Mouse (Mus musculus) limb, embryonic 13.5 days (tissue): ENCODE measurements around the gene Usp32. TPM values are rescaled to one million over a fixed set of nuclear protein-coding genes. Genes with fewer than 3 reads are reported as not detected.

Source experiments
- ATAC-seq: fragments of 200-750 bp; cut with Nextera tagmentation; 2 replicates; pipeline ENCODE4 v1.8.0; 2017; ENCODE audit warnings: low read depth, moderate number of reproducible peaks, moderate TSS enrichment; ENCODE audit not compliant: low FRiP score
- H3K27ac ChIP-seq: fragments of 300-500 bp; sonication (generic); 2 replicates; pipeline ENCODE4 v1.5.1; 2015; ENCODE audit warnings: inconsistent platforms, mild to moderate bottlenecking, moderate library complexity
- H3K27me3 ChIP-seq: fragments of 300-500 bp; sonication (generic); 2 replicates; pipeline ENCODE4 v1.6.1; 2015; ENCODE audit warnings: mild to moderate bottlenecking, inconsistent platforms
- H3K36me3 ChIP-seq: fragments of 300-500 bp; sonication (generic); 2 replicates; pipeline ENCODE4 v1.6.1; 2015; ENCODE audit warnings: inconsistent platforms, mild to moderate bottlenecking, moderate library complexity
- H3K4me1 ChIP-seq: fragments of 300-500 bp; sonication (generic); 2 replicates; pipeline ENCODE4 v1.6.1; 2015; ENCODE audit warnings: inconsistent platforms
- H3K4me2 ChIP-seq: fragments of 300-500 bp; sonication (generic); replicated peaks from 2 replicates; pipeline ENCODE4 v1.6.1; 2015; ENCODE audit warnings: inconsistent platforms, mild to moderate bottlenecking, moderate library complexity
- H3K4me3 ChIP-seq: fragments of 300-500 bp; sonication (generic); 2 replicates; pipeline ENCODE4 v1.5.1; 2015; ENCODE audit warnings: moderate library complexity, mild to moderate bottlenecking, inconsistent platforms
- H3K9ac ChIP-seq: fragments of 300-500 bp; sonication (generic); 2 replicates; pipeline ENCODE4 v1.6.1; 2015; ENCODE audit warnings: mild to moderate bottlenecking, inconsistent platforms
- H3K9me3 ChIP-seq: fragments of 300-500 bp; sonication (generic); 2 replicates; pipeline ENCODE4 v1.6.1; 2016; ENCODE audit warnings: inconsistent platforms
- WGBS: fragments of 180-500 bp; shearing (Covaris S2); methylation state at CpG from one replicate; pipeline ENCODE4 v1.1.7; 2015; 5-methylcytosine and 5-hydroxymethylcytosine counted together
- polyA plus RNA-seq: library from polyadenylated mRNA; unstranded; fragments of >200 nt; fragmentation: Nextera tagmentation; extraction: Ambion mirVana; gene quantifications from 2 replicates; pipeline ENCODE4 v1.2.1, GENCODE M21; 2015

Usp32 gene
- 3.7 and 4.5 TPM in 2 replicates for polyA plus RNA-seq

DNA sequence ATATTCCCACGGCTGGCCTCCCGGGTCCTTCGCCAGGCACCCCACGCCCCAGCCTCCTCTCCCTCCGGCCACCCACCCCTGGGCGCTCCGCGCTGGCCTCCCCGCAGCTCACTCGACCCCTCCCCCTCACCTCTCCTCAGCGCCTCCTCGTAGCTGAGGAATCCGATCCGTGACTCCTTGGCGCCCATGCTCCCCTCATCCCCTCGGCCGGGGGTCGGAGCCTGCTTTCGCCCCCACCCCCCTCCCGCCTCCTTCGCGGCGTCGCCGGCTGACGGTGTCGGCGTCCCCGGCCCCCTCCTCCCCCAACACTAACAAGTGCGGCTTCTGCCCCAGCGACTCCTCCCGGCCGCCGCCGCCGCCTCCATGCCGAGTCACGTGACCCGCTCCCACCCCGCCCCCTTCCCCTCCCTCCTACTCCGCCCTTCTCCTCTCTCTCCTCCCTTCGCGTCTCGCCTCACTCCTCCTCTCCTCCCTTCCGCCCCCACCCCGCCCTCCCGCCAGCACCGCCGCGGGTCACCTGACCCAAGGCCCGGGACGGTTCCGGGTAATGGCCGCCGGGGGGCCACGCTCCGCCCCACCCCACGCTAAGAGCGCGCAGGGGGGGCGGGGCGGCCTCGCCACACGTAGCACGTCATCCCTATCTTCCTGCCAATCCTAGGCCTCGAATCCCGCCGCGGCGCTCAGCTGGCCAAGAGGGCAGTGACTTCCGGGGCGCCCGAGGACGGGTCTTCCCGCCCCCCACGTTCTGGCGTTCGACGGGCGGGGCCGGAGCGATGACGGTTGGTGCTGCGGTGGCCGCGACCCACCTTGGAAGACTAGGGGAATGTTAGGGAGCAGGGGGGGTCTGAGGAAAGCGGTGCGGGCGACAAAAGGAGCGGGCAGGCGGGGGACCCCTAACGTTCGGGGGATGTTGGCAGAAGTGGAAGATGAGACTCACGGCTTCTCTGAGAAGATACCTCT is at the start of gene Usp32:
Gene Usp32, minus strand, starts transcription at position 581 of the 960 bp plus-strand sequence.
- under 1% methylated on average over 87 of the region's 94 CpGs for WGBS
- H3K36me3 ChIP-seq: no peaks in the 10 kb centered on the region
- ATAC-seq: peak; percentile 98
- H3K4me3 ChIP-seq: peak within 1 kb of the TSS; percentile 77
- peaks cover 11% of the 10 kb centered on the region for H3K4me1 ChIP-seq
- peak within 1 kb of the TSS; percentile 81 for H3K9ac ChIP-seq
- H3K27ac ChIP-seq: peak within 1 kb of the TSS; percentile 81
- no peaks in the 10 kb centered on the region for H3K27me3 ChIP-seq
- peak within 1 kb of the TSS; percentile 69 for H3K4me2 ChIP-seq
- no peaks in the 10 kb centered on the region for H3K9me3 ChIP-seq

DNA sequence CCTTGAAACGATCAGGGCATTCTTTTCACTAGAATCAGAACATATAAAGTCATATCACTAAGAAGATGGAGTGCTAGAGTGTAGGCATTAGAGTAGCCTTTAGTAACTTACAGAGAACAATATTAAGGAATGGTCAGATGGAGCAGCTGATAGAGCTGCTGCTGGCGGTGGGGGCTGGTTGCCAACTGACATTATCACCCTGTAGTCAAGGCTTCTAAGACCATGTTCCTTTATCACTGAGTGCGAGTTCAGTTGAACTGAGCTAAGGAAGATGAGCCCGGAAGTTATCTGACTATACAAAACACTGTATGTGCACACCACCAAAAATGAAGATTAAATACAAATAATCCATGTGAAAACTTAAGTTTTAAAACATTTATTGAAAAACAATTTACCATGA is 49.1 kb upstream of the Usp32 start:
- H3K9me3 ChIP-seq: no peaks in the 10 kb centered on the region
- H3K4me3 ChIP-seq: no peak overlapping the region
- no peak overlapping the region for H3K4me2 ChIP-seq
- no peak overlapping the region for H3K27ac ChIP-seq
- ATAC-seq: no peak
- H3K36me3 ChIP-seq: peaks cover 58% of the 10 kb centered on the region
- H3K9ac ChIP-seq: no peak overlapping the region
- no peaks in the 10 kb centered on the region for H3K4me1 ChIP-seq
- WGBS: 91% methylated on average over 4 of the region's 4 CpGs
- H3K27me3 ChIP-seq: no peaks in the 10 kb centered on the region

DNA sequence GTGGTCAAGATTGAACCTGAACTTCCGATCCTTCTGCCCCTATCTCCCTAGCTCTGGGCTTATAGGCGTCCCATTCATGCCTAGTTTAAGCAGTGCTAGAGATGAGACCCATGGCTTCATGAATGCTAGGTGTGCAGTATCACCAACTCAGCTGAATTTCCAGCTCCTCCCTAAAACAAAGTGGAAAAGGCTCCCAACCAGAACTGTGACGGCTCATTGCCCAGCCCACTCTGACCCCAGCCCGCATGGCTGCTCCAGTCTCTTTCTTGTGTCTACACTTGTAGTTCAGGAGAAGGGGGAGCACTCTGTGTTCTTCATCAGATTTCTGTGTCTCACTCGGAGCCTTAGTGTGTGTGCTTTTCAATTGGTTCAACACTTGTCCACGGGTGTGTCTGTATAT is 44.9 kb upstream of the Usp32 start:
- peaks cover 17% of the 10 kb centered on the region for H3K36me3 ChIP-seq
- H3K4me1 ChIP-seq: peaks cover 3% of the 10 kb centered on the region; the same call in 1 of the 2 replicates
- H3K27ac ChIP-seq: no peak overlapping the region
- H3K27me3 ChIP-seq: no peaks in the 10 kb centered on the region
- H3K4me3 ChIP-seq: no peak overlapping the region
- no peak for ATAC-seq
- 93% methylated on average over 6 of the region's 6 CpGs for WGBS
- no peak overlapping the region for H3K9ac ChIP-seq
- H3K9me3 ChIP-seq: no peaks in the 10 kb centered on the region
- no peak overlapping the region for H3K4me2 ChIP-seq

DNA sequence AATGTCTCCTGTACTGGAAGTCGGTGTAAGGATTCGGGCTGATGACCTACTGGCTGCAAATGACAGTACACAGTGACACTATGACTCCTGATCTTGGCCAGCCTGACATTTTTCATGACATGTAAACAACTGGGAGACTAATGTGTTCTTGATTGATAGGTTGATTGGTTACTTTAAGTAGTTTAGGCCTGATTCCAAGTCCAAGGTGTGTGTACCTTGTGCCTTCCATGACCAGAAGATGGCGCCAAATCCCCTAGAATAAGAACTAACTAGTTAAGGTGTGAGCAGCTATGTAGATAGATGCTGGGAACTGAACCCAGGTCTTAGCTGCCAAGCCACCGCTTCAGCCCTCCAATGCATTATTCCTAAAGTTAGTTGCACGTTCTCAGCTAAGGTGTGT is 44.1 kb upstream of the Usp32 start:
- ATAC-seq: no peak
- WGBS: 69% methylated on average over 5 of the region's 5 CpGs

DNA sequence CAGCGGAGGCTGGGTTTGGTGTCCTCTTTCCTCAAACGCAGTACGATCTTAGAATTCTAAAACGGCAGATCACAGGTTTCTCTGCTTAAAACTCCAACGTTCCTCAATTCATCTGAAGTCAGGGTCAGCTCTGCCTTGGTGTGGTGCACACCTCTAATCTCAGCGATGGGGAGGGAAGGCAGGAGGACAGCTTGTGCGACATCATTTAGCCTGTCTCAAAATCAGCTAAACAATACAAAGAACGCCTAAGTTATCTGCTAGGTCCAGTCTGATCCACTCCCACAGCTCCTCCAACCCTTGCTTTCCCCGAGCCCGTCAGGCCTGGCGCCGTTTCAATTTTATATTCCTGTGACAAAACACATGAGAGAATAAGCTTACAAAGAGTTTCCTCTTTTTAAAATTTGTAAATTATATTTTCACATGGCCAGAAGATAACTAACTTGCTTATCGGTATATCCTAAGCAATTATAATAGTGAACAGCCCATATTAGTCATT is 43.4 kb upstream of the Usp32 start:
- peak overlapping the region; percentile 43 for H3K4me3 ChIP-seq
- peaks cover 3% of the 10 kb centered on the region; the same call in 1 of the 2 replicates for H3K4me1 ChIP-seq
- peaks cover 2% of the 10 kb centered on the region; the same call in 1 of the 2 replicates for H3K36me3 ChIP-seq
- peak; percentile 34; the same call in 1 of the 2 replicates for ATAC-seq
- H3K27ac ChIP-seq: peak overlapping the region; percentile 69; the same call in 1 of the 2 replicates
- H3K9me3 ChIP-seq: no peaks in the 10 kb centered on the region
- peak overlapping the region; percentile 69 for H3K4me2 ChIP-seq
- no peaks in the 10 kb centered on the region for H3K27me3 ChIP-seq
- 22% methylated on average over 13 of the region's 13 CpGs for WGBS
- H3K9ac ChIP-seq: peak overlapping the region; percentile 59

More for the DNA sequence above, 44.1 kb upstream of the Usp32 start:
- peaks cover 3% of the 10 kb centered on the region; the same call in 1 of the 2 replicates for H3K4me1 ChIP-seq
- H3K27me3 ChIP-seq: no peaks in the 10 kb centered on the region
- no peak overlapping the region for H3K9ac ChIP-seq
- no peaks in the 10 kb centered on the region for H3K9me3 ChIP-seq
- H3K4me2 ChIP-seq: no peak overlapping the region
- no peak overlapping the region for H3K27ac ChIP-seq
- peaks cover 10% of the 10 kb centered on the region for H3K36me3 ChIP-seq
- H3K4me3 ChIP-seq: no peak overlapping the region

DNA sequence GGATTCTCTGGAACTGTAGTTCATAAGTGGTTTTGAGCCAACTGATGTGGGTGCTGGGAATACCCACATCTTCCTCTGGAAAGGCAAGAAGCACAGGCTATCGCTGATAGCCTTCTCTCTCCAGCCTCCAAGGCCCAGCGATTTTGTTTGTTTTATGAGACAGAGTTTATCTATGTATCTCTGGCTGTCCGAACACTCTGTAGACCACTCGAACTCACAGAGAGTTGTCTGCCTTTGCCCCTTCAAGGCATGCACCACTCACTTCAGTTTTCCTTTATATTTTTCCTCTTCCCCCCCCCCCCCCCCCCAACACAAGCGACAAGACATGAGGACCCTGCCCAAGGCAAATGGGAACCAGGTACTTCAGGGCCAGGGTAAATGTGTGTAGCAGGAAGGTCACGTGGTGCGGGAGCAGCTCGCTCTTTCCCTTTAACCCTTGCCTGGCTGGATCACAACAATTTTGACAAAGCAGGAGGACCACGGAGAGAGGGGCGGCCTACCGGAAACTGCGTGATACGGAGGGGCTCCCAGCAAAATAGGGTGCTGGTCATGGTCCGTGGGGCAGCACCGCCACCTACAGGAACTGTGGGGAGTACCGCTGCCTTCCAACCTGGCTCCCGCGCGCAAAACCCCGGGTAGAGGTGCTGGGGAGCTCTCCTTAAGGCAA is 42.8 kb upstream of the Usp32 start:
- Histone ChIP-seq H3K36me3 (no peaks in the 10 kb centered on the region), H3K9ac (peak overlapping the region; percentile 59), H3K27me3 (no peaks in the 10 kb centered on the region), H3K4me3 (peak overlapping the region; percentile 43), H3K4me1 (peaks cover 3% of the 10 kb centered on the region; the same call in 1 of the 2 replicates), H3K4me2 (peak overlapping the region; percentile 69), H3K27ac (peak overlapping the region; percentile 69; the same call in 1 of the 2 replicates), H3K9me3 (no peaks in the 10 kb centered on the region)
- ATAC-seq: peak; percentile 93
- WGBS: 6% methylated on average over 20 of the region's 20 CpGs

DNA sequence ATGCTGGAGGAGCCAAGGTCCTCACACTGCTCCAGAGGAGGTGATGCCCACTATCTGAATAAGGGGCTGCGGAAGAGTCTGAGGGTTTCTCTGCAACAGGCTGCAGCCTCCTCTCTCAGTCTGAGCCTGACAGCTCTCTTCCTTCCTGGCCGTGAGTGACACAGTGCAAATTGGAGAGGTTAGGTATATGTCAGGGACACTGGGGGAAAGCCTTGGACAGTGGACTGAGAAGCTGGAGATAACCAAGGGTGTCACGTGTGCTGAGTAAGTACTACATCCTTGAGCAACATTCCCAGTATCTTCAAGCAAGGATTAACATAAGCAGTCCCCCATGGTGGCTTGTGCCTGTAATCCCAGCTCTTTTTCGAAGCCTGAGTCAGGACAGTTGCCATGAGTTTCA is 38.5 kb upstream of the Usp32 start:
- Histone ChIP-seq H3K9me3 (no peaks in the 10 kb centered on the region), H3K4me1 (peaks cover 3% of the 10 kb centered on the region; the same call in 1 of the 2 replicates), H3K4me2 (no peak overlapping the region), H3K9ac (no peak overlapping the region), H3K4me3 (no peak overlapping the region), H3K36me3 (no peaks in the 10 kb centered on the region), H3K27me3 (no peaks in the 10 kb centered on the region), H3K27ac (no peak overlapping the region)
- no peak for ATAC-seq
- WGBS: 76% methylated on average over 4 of the region's 4 CpGs

DNA sequence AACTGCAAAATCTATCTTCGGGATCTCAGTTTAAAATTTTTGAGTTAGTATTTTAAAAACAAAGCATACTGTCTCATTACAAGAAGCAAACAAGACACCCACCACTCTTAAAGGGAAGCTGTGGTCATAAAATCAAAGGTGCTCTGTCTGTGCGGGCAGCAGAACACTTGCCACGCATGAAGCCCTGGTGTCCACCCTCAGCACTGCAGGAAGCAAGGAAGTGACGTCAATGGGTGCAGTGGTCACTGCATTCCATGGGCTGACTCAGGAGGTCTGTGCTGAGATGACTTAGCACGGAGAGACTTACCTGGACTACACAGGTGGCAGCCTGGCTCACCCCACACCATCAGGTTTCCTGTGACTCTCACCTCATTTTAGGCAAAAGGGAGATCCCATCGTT is 37.8 kb upstream of the Usp32 start:
- H3K4me2 ChIP-seq: no peak overlapping the region
- no peaks in the 10 kb centered on the region for H3K27me3 ChIP-seq
- no peaks in the 10 kb centered on the region for H3K4me1 ChIP-seq
- H3K27ac ChIP-seq: no peak overlapping the region
- H3K4me3 ChIP-seq: no peak overlapping the region
- ATAC-seq: no peak
- no peaks in the 10 kb centered on the region for H3K9me3 ChIP-seq
- no peaks in the 10 kb centered on the region for H3K36me3 ChIP-seq
- 80% methylated on average over 6 of the region's 6 CpGs for WGBS
- no peak overlapping the region for H3K9ac ChIP-seq

DNA sequence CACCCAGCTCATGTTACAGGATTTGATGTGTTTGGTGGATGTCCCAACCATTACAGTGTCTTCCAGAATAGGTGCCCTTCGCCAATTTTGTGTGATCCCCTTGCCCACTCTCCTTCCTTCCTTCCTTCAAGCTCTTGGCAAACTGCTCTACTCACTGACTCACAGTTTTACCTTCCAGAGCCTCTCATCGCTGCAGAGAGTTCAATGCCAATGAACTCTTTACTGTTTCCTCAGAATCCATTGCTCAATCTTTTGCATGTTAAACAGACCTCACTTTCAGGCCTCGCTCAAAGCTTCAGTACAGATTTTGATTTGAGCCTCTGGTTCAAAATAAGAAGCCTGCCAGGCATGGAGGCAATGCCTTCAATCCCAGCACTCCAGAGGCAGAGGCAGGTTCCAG is 36.0 kb upstream of the Usp32 start:
- Histone ChIP-seq H3K4me2 (no peak overlapping the region), H3K4me3 (no peak overlapping the region), H3K36me3 (no peaks in the 10 kb centered on the region), H3K9ac (no peak overlapping the region), H3K9me3 (no peaks in the 10 kb centered on the region), H3K27me3 (no peaks in the 10 kb centered on the region), H3K4me1 (no peaks in the 10 kb centered on the region), H3K27ac (no peak overlapping the region)
- ATAC-seq: no peak
- WGBS: 83% methylated on average over 3 of the region's 3 CpGs

DNA sequence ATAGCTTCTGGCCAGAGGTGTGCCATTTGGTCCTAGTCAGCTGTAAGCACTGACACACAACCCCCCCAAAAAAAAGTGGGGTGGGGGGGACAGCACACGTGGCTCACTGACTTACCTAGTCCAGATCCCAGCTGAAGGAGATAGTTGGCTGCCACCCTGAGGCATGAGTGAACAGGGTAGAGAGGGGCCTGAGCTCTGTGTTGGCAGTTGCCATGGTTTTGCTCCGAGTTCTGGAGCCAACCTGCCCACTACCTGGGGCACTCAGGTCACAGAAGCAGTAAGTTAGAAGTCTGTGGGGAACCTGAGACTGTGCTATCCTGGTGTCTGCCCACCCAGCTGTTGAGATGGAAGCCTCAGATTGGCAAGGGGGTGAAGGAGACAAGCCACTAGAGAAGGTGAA is 30.9 kb upstream of the Usp32 start:
- no peaks in the 10 kb centered on the region for H3K27me3 ChIP-seq
- H3K36me3 ChIP-seq: no peaks in the 10 kb centered on the region
- H3K4me2 ChIP-seq: peak overlapping the region; percentile 65
- WGBS: 30% methylated on average over 2 of the region's 2 CpGs
- H3K9me3 ChIP-seq: no peaks in the 10 kb centered on the region
- peak overlapping the region; percentile 58; the same call in 1 of the 2 replicates for H3K9ac ChIP-seq
- no peak overlapping the region for H3K4me3 ChIP-seq
- H3K4me1 ChIP-seq: peaks cover 11% of the 10 kb centered on the region
- no peak overlapping the region for H3K27ac ChIP-seq
- ATAC-seq: no peak

DNA sequence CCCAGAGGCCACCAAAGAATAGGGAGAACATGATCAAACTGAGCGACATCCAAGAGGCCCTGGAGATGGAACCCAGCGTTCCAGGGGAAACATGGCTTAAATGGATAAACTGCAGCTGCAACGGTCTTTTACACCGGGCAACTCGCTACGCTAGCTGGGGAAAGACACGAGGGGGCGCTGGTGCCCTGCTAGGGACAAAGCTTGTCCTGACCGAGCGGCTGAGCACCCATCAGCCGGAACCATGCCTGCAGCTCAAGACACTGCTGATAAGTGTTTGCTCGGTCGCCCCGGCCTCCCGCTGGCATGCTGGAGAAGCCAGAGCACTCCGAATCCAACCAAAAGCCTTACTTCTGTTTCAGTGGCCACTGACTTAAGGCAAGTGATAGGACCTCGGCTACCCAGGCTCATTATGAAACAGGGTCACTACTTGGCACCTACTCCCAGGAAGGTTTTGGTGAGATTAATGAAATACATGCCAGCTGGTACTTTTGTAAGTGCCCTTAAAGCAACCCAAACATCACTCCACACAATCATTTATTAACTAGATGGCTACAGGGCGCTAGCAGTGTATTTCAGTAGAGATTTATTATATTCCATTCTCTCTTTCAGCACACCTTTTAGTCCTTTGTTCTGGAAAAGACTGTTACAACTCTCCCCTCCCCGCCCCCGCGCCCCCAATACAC is 30.2 kb upstream of the Usp32 start, which contains the start of gene 1700125H20Rik:
Gene 1700125H20Rik, plus strand, starts transcription at position 347 of the 683 bp plus-strand sequence.
- Histone ChIP-seq H3K9ac (peak within 1 kb of the TSS; percentile 58), H3K36me3 (no peaks in the 10 kb centered on the region), H3K27ac (no peak within 1 kb of the TSS), H3K4me3 (peak within 1 kb of the TSS; percentile 38), H3K4me2 (peak within 1 kb of the TSS; percentile 65), H3K27me3 (no peaks in the 10 kb centered on the region), H3K4me1 (peaks cover 11% of the 10 kb centered on the region), H3K9me3 (no peaks in the 10 kb centered on the region)
- 14% methylated on average over 21 of the region's 21 CpGs for WGBS
- ATAC-seq: peak; percentile 84; the same call in 1 of the 2 replicates
